Mouse (Mus musculus) MEL (cell line): ENCODE data around the gene 1110065P20Rik. TPM values are rescaled to one million over a fixed set of nuclear protein-coding genes. Genes with fewer than 3 reads are reported as not detected.

ENCODE experiments used
- DNase-seq: peaks from one replicate; pipeline ENCODE4 v3.0.0; 2011; ENCODE audit warnings: low read depth, low spot score
- H3K27ac ChIP-seq: 2 replicates; pipeline ENCODE4 v1.5.1; 2012; ENCODE audit warnings: low read depth, mild to moderate bottlenecking, control low read depth, low read length, moderate library complexity; ENCODE audit not compliant: control insufficient read depth
- H3K27me3 ChIP-seq, 2 experiments: fragments of 150-350 bp in 1 of 2; sonication (generic) in 1 of 2; 2 replicates each; pipeline ENCODE4 v1.6.1; 2012; ENCODE audit warnings: low read length in 2 of 2, mild to moderate bottlenecking in 2 of 2, improper control_type of control experiment in 1 of 2, moderate library complexity in 1 of 2; ENCODE audit not compliant: insufficient read depth in 2 of 2, control insufficient read depth in 1 of 2
- H3K36me3 ChIP-seq, 2 experiments: 2 replicates each; pipeline ENCODE4 v1.6.1; 2012 to 2014; ENCODE audit warnings: low read length in 2 of 2, improper control_type of control experiment in 1 of 2, inconsistent platforms in 1 of 2, mild to moderate bottlenecking in 1 of 2; ENCODE audit not compliant: insufficient read depth in 2 of 2, control insufficient read depth in 1 of 2
- H3K4me1 ChIP-seq, 2 experiments: fragments of 150-350 bp in 1 of 2; sonication (generic) in 1 of 2; 2 replicates each; pipeline ENCODE4 v1.6.1; 2012; ENCODE audit warnings: low read length in 2 of 2, improper control_type of control experiment in 1 of 2, mild to moderate bottlenecking in 1 of 2; ENCODE audit not compliant: insufficient read depth in 2 of 2, control insufficient read depth in 1 of 2
- H3K4me3 ChIP-seq, 2 experiments: fragments of 150-350 bp in 1 of 2; sonication (generic) in 1 of 2; 2 replicates each; pipeline ENCODE4 v1.5.1; 2012; ENCODE audit warnings: low read depth in 2 of 2, low read length in 2 of 2, mild to moderate bottlenecking in 2 of 2, moderate library complexity in 2 of 2, control low read depth in 1 of 2, improper control_type of control experiment in 1 of 2; ENCODE audit not compliant: control insufficient read depth in 1 of 2, insufficient read depth in 1 of 2
- H3K79me2 ChIP-seq: 2 replicates; pipeline ENCODE4 v1.6.1; 2012; ENCODE audit warnings: mild to moderate bottlenecking, low read length, moderate library complexity; ENCODE audit not compliant: control insufficient read depth, poor library complexity, insufficient read depth
- H3K9ac ChIP-seq: 2 replicates; pipeline ENCODE4 v1.6.1; 2012; ENCODE audit warnings: low read depth, mild to moderate bottlenecking, control low read depth, low read length, moderate library complexity; ENCODE audit not compliant: control insufficient read depth, poor library complexity, severe bottlenecking
- H3K9me3 ChIP-seq: fragments of 150-350 bp; sonication (generic); replicated peaks from 2 replicates; pipeline ENCODE4 v1.6.1; 2012; ENCODE audit warnings: mild to moderate bottlenecking, low read length, improper control_type of control experiment, moderate library complexity; ENCODE audit not compliant: insufficient read depth
- BHLHE40 ChIP-seq: IDR thresholded peaks from 2 replicates; pipeline ENCODE4 v1.6.1; 2012; ENCODE audit warnings: low read depth, mild to moderate bottlenecking, inconsistent platforms, low read length, improper control_type of control experiment, borderline replicate concordance
- CHD1 ChIP-seq: IDR thresholded peaks from 2 replicates; pipeline ENCODE4 v1.6.1; 2012; ENCODE audit warnings: low read depth, mild to moderate bottlenecking, inconsistent platforms, low read length, improper control_type of control experiment
- CHD2 ChIP-seq: IDR thresholded peaks from 2 replicates; pipeline ENCODE4 v1.6.1; 2011; ENCODE audit warnings: low read length, improper control_type of control experiment
- CTCF ChIP-seq, 3 experiments: IDR thresholded peaks in 2 of 3; conservative IDR thresholded peaks in 1 of 3; 2 replicates each; pipeline ENCODE4 v1.5.1; 2011 to 2012; ENCODE audit warnings: low read length in 3 of 3, low read depth in 2 of 3, mild to moderate bottlenecking in 2 of 3, improper control_type of control experiment in 1 of 3, inconsistent platforms in 1 of 3, mixed read lengths in 1 of 3, moderate library complexity in 1 of 3; ENCODE audit not compliant: control insufficient read depth in 1 of 3, insufficient read depth in 1 of 3, poor library complexity in 1 of 3, severe bottlenecking in 1 of 3
- E2F4 ChIP-seq: IDR thresholded peaks from 2 replicates; pipeline ENCODE4 v1.6.1; 2011; ENCODE audit warnings: low read depth, low read length, improper control_type of control experiment, borderline replicate concordance
- ELF1 ChIP-seq: IDR thresholded peaks from 2 replicates; pipeline ENCODE4 v1.6.1; 2014; ENCODE audit warnings: low read depth, mild to moderate bottlenecking, inconsistent platforms, low read length, improper control_type of control experiment, moderate library complexity
- EP300 ChIP-seq, 2 experiments: IDR thresholded peaks; 2 replicates each; pipeline ENCODE4 v1.6.1; 2011; ENCODE audit warnings: improper control_type of control experiment in 2 of 2, low read length in 2 of 2, low read depth in 1 of 2, mild to moderate bottlenecking in 1 of 2
- ETS1 ChIP-seq: IDR thresholded peaks from 2 replicates; pipeline ENCODE4 v1.6.1; 2012; ENCODE audit warnings: low read depth, mild to moderate bottlenecking, inconsistent platforms, low read length, improper control_type of control experiment, moderate library complexity
- GABPA ChIP-seq: IDR thresholded peaks from 2 replicates; pipeline ENCODE4 v1.6.1; 2012; ENCODE audit warnings: low read depth, mild to moderate bottlenecking, inconsistent platforms, low read length, improper control_type of control experiment, moderate library complexity
- GATA1 ChIP-seq: IDR thresholded peaks from 2 replicates; pipeline ENCODE4 v1.6.1; 2011; ENCODE audit warnings: low read depth, low read length, improper control_type of control experiment
- HCFC1 ChIP-seq: IDR thresholded peaks from 2 replicates; pipeline ENCODE4 v1.6.1; 2012; ENCODE audit warnings: low read depth, mild to moderate bottlenecking, inconsistent platforms, low read length, improper control_type of control experiment, moderate library complexity
- JUND ChIP-seq: IDR thresholded peaks from 2 replicates; pipeline ENCODE4 v1.6.1; 2011; ENCODE audit warnings: low read depth, mild to moderate bottlenecking, improper control_type of control experiment, low read length
- KAT2A ChIP-seq: conservative IDR thresholded peaks from 2 replicates; pipeline ENCODE4 v1.6.1; 2012; ENCODE audit warnings: low read depth, low read length, improper control_type of control experiment, inconsistent platforms
- MAX ChIP-seq: IDR thresholded peaks from 2 replicates; pipeline ENCODE4 v1.6.1; 2011; ENCODE audit warnings: low read length, improper control_type of control experiment
- MAZ ChIP-seq: IDR thresholded peaks from 2 replicates; pipeline ENCODE4 v1.6.1; 2012; ENCODE audit warnings: low read depth, mild to moderate bottlenecking, inconsistent platforms, low read length, improper control_type of control experiment
- MXI1 ChIP-seq: IDR thresholded peaks from 2 replicates; pipeline ENCODE4 v1.6.1; 2011; ENCODE audit warnings: mild to moderate bottlenecking, low read depth, low read length, improper control_type of control experiment
- MYB ChIP-seq: IDR thresholded peaks from 2 replicates; pipeline ENCODE4 v1.6.1; 2011; ENCODE audit warnings: mild to moderate bottlenecking, low read depth, low read length, improper control_type of control experiment
- MYC ChIP-seq: IDR thresholded peaks from 2 replicates; pipeline ENCODE4 v1.6.1; 2011; ENCODE audit warnings: low read depth, mild to moderate bottlenecking, low read length, improper control_type of control experiment, moderate library complexity
- NELFE ChIP-seq: IDR thresholded peaks from 2 replicates; pipeline ENCODE4 v1.6.1; 2011; ENCODE audit warnings: low read depth, low read length, improper control_type of control experiment
- NRF1 ChIP-seq: IDR thresholded peaks from 2 replicates; pipeline ENCODE4 v1.6.1; 2014; ENCODE audit warnings: low read depth, mild to moderate bottlenecking, inconsistent platforms, low read length, improper control_type of control experiment, moderate library complexity; ENCODE audit not compliant: poor library complexity, insufficient read depth, severe bottlenecking
- POLR2A ChIP-seq, 2 experiments: IDR thresholded peaks; 2 replicates each; pipeline ENCODE4 v1.6.1; 2011 to 2012; ENCODE audit warnings: low read length in 2 of 2, mild to moderate bottlenecking in 2 of 2, control low read depth in 1 of 2, improper control_type of control experiment in 1 of 2, low read depth in 1 of 2, moderate library complexity in 1 of 2; ENCODE audit not compliant: control insufficient read depth in 1 of 2, insufficient read depth in 1 of 2, poor library complexity in 1 of 2
- POLR2AphosphoS2 ChIP-seq: IDR thresholded peaks from 2 replicates; pipeline ENCODE4 v1.6.1; 2011; ENCODE audit warnings: low read length, improper control_type of control experiment
- POLR2AphosphoS5 ChIP-seq: IDR thresholded peaks from 2 replicates; pipeline ENCODE4 v1.6.1; 2012; ENCODE audit warnings: low read depth, borderline replicate concordance, mild to moderate bottlenecking, inconsistent platforms, low read length, moderate library complexity, mixed read lengths
- RAD21 ChIP-seq: IDR thresholded peaks from 2 replicates; pipeline ENCODE4 v1.6.1; 2011; ENCODE audit warnings: mild to moderate bottlenecking, low read depth, low read length, improper control_type of control experiment
- RCOR1 ChIP-seq: IDR thresholded peaks from 2 replicates; pipeline ENCODE4 v1.6.1; 2012; ENCODE audit warnings: low read depth, mild to moderate bottlenecking, inconsistent platforms, low read length, improper control_type of control experiment
- SIN3A ChIP-seq: IDR thresholded peaks from 2 replicates; pipeline ENCODE4 v1.6.1; 2012; ENCODE audit warnings: low read length, improper control_type of control experiment, inconsistent platforms
- TAL1 ChIP-seq: IDR thresholded peaks from 2 replicates; pipeline ENCODE4 v1.6.1; 2012; ENCODE audit warnings: mild to moderate bottlenecking, inconsistent platforms, low read length, moderate library complexity, mixed read lengths
- TBP ChIP-seq: IDR thresholded peaks from 2 replicates; pipeline ENCODE4 v1.8.0; 2011; ENCODE audit warnings: low read depth, low read length, improper control_type of control experiment
- TCF12 ChIP-seq: IDR thresholded peaks from 2 replicates; pipeline ENCODE4 v1.6.1; 2014; ENCODE audit warnings: low read depth, mild to moderate bottlenecking, inconsistent platforms, low read length, improper control_type of control experiment, moderate library complexity
- UBTF ChIP-seq: IDR thresholded peaks from 2 replicates; pipeline ENCODE4 v1.6.1; 2012; ENCODE audit warnings: low read depth, mild to moderate bottlenecking, inconsistent platforms, low read length, improper control_type of control experiment, moderate library complexity, borderline replicate concordance; ENCODE audit not compliant: insufficient read depth
- USF1 ChIP-seq: IDR thresholded peaks from 2 replicates; pipeline ENCODE4 v1.6.1; 2014; ENCODE audit warnings: low read depth, mild to moderate bottlenecking, inconsistent platforms, low read length, improper control_type of control experiment, moderate library complexity
- USF2 ChIP-seq, 2 experiments: IDR thresholded peaks; 2 replicates each; pipeline ENCODE4 v1.6.1; 2011 to 2012; ENCODE audit warnings: improper control_type of control experiment in 2 of 2, low read length in 2 of 2, borderline replicate concordance in 1 of 2, inconsistent platforms in 1 of 2, low read depth in 1 of 2, mild to moderate bottlenecking in 1 of 2; ENCODE audit not compliant: insufficient read depth in 1 of 2
- ZC3H11A ChIP-seq: IDR thresholded peaks from 2 replicates; pipeline ENCODE4 v1.6.1; 2012; ENCODE audit warnings: low read depth, mild to moderate bottlenecking, inconsistent platforms, low read length, improper control_type of control experiment
- ZMIZ1 ChIP-seq: IDR thresholded peaks from 2 replicates; pipeline ENCODE4 v1.6.1; 2012; ENCODE audit warnings: low read depth, mild to moderate bottlenecking, inconsistent platforms, low read length, improper control_type of control experiment, moderate library complexity
- ZNF384 ChIP-seq: IDR thresholded peaks from 2 replicates; pipeline ENCODE4 v1.6.1; 2012; ENCODE audit warnings: low read depth, mild to moderate bottlenecking, inconsistent platforms, low read length, improper control_type of control experiment
- polyA plus RNA-seq, 2 experiments: library from polyadenylated mRNA; stranded (reverse) in 1 of 2; unstranded in 1 of 2; fragments of >175 nt in 1 of 2; fragments of >200 nt in 1 of 2; gene quantifications; 2 replicates each; pipeline versions ENCODE4 v1.2.1 to v1.2.4; 2012; ENCODE audit warnings: low replicate concordance in 2 of 2, low read depth in 1 of 2; ENCODE audit not compliant: insufficient read length in 2 of 2, insufficient read depth in 1 of 2, missing spikeins in 1 of 2
- total RNA-seq: library from RNA; depleted of rRNA; stranded (reverse); fragments of 300-350 nt; gene quantifications from 2 replicates; pipeline ENCODE4 v1.2.3, GENCODE M21; 2012

1110065P20Rik gene
- total and polyA plus RNA-seq, 3 experiments = 43.4 to 50.9 TPM; not detected in 1

DNA sequence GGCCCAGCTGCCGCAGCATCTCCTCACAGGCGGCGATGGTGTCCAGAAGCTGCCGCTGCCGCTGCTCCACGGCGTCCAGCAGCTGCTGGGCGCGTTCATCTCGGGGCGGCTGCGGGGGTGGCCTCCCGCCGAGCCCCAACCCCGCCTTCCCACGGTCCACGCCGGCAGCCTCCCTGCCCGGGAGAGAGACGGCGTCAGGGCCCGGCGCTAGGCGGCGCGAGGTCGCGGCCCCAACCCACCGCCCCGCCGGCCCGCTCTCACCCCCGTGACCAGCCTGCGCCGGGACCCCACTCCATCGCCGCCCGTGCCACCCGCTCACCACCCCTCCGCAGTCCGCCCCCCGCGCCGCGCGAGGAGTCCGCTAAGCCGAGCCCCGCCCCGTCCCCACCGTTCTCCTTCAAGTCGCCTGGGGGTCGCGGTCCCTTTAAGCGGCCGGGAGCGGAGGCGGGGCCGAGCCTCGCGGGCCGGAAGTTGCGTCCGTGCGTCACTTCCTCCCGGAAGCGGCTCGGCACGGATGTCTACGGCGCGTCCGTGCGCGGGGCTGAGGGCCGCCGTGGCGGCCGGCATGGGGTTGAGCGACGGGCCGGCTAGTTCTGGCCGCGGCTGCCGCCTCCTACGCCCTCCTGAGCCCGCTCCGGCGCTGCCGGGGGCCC is 609 bp downstream of the 1110065P20Rik start, which contains the start of gene Yrdc:
Gene Yrdc, plus strand, starts transcription at position 419 of the 653 bp plus-strand sequence.
- Histone ChIP-seq H3K79me2 (peaks cover 42% of the 10 kb centered on the region), H3K27ac (peak within 1 kb of the TSS; percentile 78), H3K4me1 (peaks cover 0 to 16% of the 10 kb centered on the region in 2 experiments; a peak in 3 of 4 replicates), H3K9me3 (no peaks in the 10 kb centered on the region), H3K4me3 (peak within 1 kb of the TSS; percentile 92 to 98), H3K9ac (peak within 1 kb of the TSS; percentile 99), H3K36me3 (peaks cover 17 to 18% of the 10 kb centered on the region in 2 experiments; a peak in 3 of 4 replicates), H3K27me3 (no peaks in the 10 kb centered on the region)
- peak; percentile 96 for DNase-seq
- TF ChIP-seq MYB (no peak), RCOR1 (no peak), TCF12 (0 out of 2 replicates have a peak, but pooled peaks have one; percentile 33), ELF1 (peak; percentile 97), MAX (no peak; the same call in 1 of the 2 replicates), KAT2A (peak; percentile 69; the same call in 1 of the 2 replicates), USF1 (no peak), POLR2AphosphoS5 (no peak), JUND (no peak), TAL1 (no peak), GATA1 (no peak), GABPA (no peak), CHD1 (0 out of 2 replicates have a peak, but pooled peaks have one; percentile 81), USF2 (IDR thresholded peaks at IDR 0.05; ENCODE audit: borderline replicate concordance in 1 of 2, insufficient read depth in 1 of 2, low read depth in 1 of 2, low read length in 2 of 2) (no peak), EP300 (IDR thresholded peaks at IDR 0.05; ENCODE audit: low read depth in 1 of 2, low read length in 2 of 2) (no peak), NELFE (peak; percentile 80), ZC3H11A (no peak), NRF1 (no peak), BHLHE40 (no peak), UBTF (0 out of 2 replicates have a peak, but pooled peaks have one; percentile 45), CHD2 (no peak), ZMIZ1 (no peak), POLR2AphosphoS2 (peak; percentile 38; the same call in 1 of the 2 replicates), MAZ (peak; percentile 59; the same call in 1 of the 2 replicates), HCFC1 (peak; percentile 91), RAD21 (no peak), TBP (0 out of 2 replicates have a peak, but pooled peaks have one; percentile 24), MYC (no peak), ZNF384 (no peak), CTCF (IDR thresholded peaks at IDR 0.05 in 2 of 3, conservative IDR thresholded peaks at IDR 0.05 in 1 of 3; ENCODE audit: control insufficient read depth in 1 of 3, insufficient read depth in 1 of 3, low read depth in 2 of 3, low read length in 3 of 3, poor library complexity in 1 of 3, severe bottlenecking in 1 of 3) (peak in 1 of 3 experiments; percentile 53; a peak in 3 of 6 replicates), SIN3A (peak; percentile 95), ETS1 (no peak), E2F4 (no peak), MXI1 (peak; percentile 80), POLR2A (IDR thresholded peaks at IDR 0.05; ENCODE audit: control insufficient read depth in 1 of 2, insufficient read depth in 1 of 2, low read depth in 1 of 2, low read length in 2 of 2, poor library complexity in 1 of 2) (peak; percentile 77 to 83; a peak in 2 of 4 replicates)
